Mouse (Mus musculus) midbrain, postnatal 0 days (tissue): ENCODE data around the gene Tns3. TPM values are rescaled to one million over a fixed set of nuclear protein-coding genes. Genes with fewer than 3 reads are reported as not detected.

Experiments used
- ATAC-seq: fragments of 200-750 bp; cut with Nextera tagmentation; 2 replicates; pipeline ENCODE4 v1.8.0; 2017; ENCODE audit warnings: moderate number of reproducible peaks, mild to moderate bottlenecking, moderate TSS enrichment, moderate library complexity; ENCODE audit not compliant: low FRiP score
- DNase-seq: peaks from one replicate; pipeline ENCODE4 v3.0.0-alpha.2; 2015; ENCODE audit warnings: low spot score
- H3K27ac ChIP-seq: fragments of 300-500 bp; sonication (generic); 2 replicates; pipeline ENCODE4 v1.5.1; 2014; ENCODE audit warnings: low read depth, mild to moderate bottlenecking, low read length, mixed read lengths
- H3K27me3 ChIP-seq: fragments of 300-500 bp; sonication (generic); 2 replicates; pipeline ENCODE4 v1.6.1; 2014; ENCODE audit warnings: low read length, control low read depth, mixed read lengths; ENCODE audit not compliant: insufficient read depth
- H3K36me3 ChIP-seq: fragments of 300-500 bp; sonication (generic); 2 replicates; pipeline ENCODE4 v1.6.1; 2014; ENCODE audit warnings: low read length, control low read depth, mixed read lengths; ENCODE audit not compliant: insufficient read depth
- H3K4me1 ChIP-seq: fragments of 300-500 bp; sonication (generic); 2 replicates; pipeline ENCODE4 v1.6.1; 2014; ENCODE audit warnings: mild to moderate bottlenecking, control low read depth, antibody characterized with exemption, low read length, mixed read lengths; ENCODE audit not compliant: insufficient read depth
- H3K4me2 ChIP-seq: fragments of 300-500 bp; sonication (generic); 2 replicates; pipeline ENCODE4 v1.6.1; 2014; ENCODE audit warnings: low read depth, mild to moderate bottlenecking, low read length, mixed read lengths; ENCODE audit not compliant: poor library complexity, severe bottlenecking
- H3K4me3 ChIP-seq: fragments of 300-500 bp; sonication (generic); 2 replicates; pipeline ENCODE4 v1.5.1; 2014; ENCODE audit warnings: low read depth, mild to moderate bottlenecking, low read length, moderate library complexity
- H3K9ac ChIP-seq: fragments of 300-500 bp; sonication (generic); replicated peaks from 2 replicates; pipeline ENCODE4 v1.6.1; 2014; ENCODE audit warnings: mild to moderate bottlenecking, low read length, moderate library complexity, mixed read lengths; ENCODE audit not compliant: poor library complexity, severe bottlenecking
- H3K9me3 ChIP-seq: fragments of 300-500 bp; sonication (generic); 2 replicates; pipeline ENCODE4 v1.6.1; 2016; ENCODE audit warnings: low read length, control low read depth
- CTCF ChIP-seq: IDR thresholded peaks from 2 replicates; pipeline ENCODE4 v1.5.1; 2016; ENCODE audit warnings: antibody characterized with exemption, mild to moderate bottlenecking
- WGBS: fragments of 180-500 bp; shearing (Covaris S2); extraction: QIAGEN DNeasy Blood & Tissue Kit; methylation state at CpG from one replicate; pipeline ENCODE4 v1.1.7; 2014; 5-methylcytosine and 5-hydroxymethylcytosine counted together
- polyA plus RNA-seq: library from polyadenylated mRNA; unstranded; fragments of >200 nt; fragmentation: Nextera tagmentation; extraction: Ambion mirVana; gene quantifications from 2 replicates; pipeline ENCODE4 v1.2.1, GENCODE M21; 2015
- total RNA-seq: library from RNA; depleted of rRNA; stranded (reverse); fragments of >200 nt; gene quantifications from 2 replicates; pipeline ENCODE4 v1.2.3, GENCODE M21; 2014

Tns3 gene
- total and polyA plus RNA-seq, 2 experiments from 2014 or later: 4.9 to 38.7 TPM

DNA sequence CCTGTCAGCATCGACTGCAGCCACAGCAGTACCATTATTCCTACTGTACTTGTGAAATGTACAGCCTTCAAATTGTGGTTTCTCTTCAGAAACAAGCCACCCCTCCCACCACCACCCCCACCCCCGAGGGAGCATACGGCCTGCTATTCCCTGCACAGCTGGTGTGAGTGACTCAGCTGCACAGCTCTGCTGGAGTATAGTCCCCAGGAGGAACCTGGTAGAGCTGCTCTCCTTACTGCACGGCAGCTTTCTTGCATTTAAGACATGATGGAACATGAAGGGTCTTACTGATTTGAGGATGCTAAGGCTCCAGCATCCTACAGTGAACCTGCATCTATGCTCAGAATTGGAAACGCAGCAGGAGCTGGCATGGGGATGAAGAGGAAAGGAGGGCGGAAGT lies 176.1 kb downstream of the Tns3 start:
- no peak overlapping the region for H3K27ac ChIP-seq
- H3K4me2 ChIP-seq: no peak overlapping the region
- H3K9ac ChIP-seq: no peak overlapping the region
- no peak for ATAC-seq
- no peaks in the 10 kb centered on the region for H3K9me3 ChIP-seq
- H3K4me3 ChIP-seq: no peak overlapping the region
- H3K4me1 ChIP-seq: no peaks in the 10 kb centered on the region
- no peak for DNase-seq
- H3K27me3 ChIP-seq: no peaks in the 10 kb centered on the region
- H3K36me3 ChIP-seq: no peaks in the 10 kb centered on the region
- WGBS: 81% methylated on average over 6 of the region's 6 CpGs
- no peak for TF ChIP-seq CTCF

GRCm38 (mm10) chr11:8486552-8486951 lies 177.8 kb downstream of the Tns3 start:
- H3K9me3 ChIP-seq: no peaks in the 10 kb centered on the region
- ATAC-seq: no peak
- TF ChIP-seq CTCF: no peak
- no peak overlapping the region for H3K4me3 ChIP-seq
- H3K9ac ChIP-seq: no peak overlapping the region
- no peaks in the 10 kb centered on the region for H3K4me1 ChIP-seq
- WGBS: 91% methylated on average over 4 of the region's 4 CpGs
- no peaks in the 10 kb centered on the region for H3K36me3 ChIP-seq
- H3K27me3 ChIP-seq: no peaks in the 10 kb centered on the region
- no peak for DNase-seq
- no peak overlapping the region for H3K27ac ChIP-seq
- no peak overlapping the region for H3K4me2 ChIP-seq

GRCm38 (mm10) chr11:8484538-8484937 lies 179.8 kb downstream of the Tns3 start:
- Histone ChIP-seq H3K4me2 (no peak overlapping the region), H3K4me3 (no peak overlapping the region), H3K9ac (no peak overlapping the region), H3K9me3 (no peaks in the 10 kb centered on the region), H3K27me3 (no peaks in the 10 kb centered on the region), H3K27ac (no peak overlapping the region), H3K4me1 (no peaks in the 10 kb centered on the region), H3K36me3 (no peaks in the 10 kb centered on the region)
- WGBS: 90% methylated on average over 4 of the region's 4 CpGs
- ATAC-seq (no peak), DNase-seq (no peak)
- no peak for TF ChIP-seq CTCF

- no peak for DNase-seq
- H3K9me3 ChIP-seq: no peaks in the 10 kb centered on the region
- no peaks in the 10 kb centered on the region for H3K27me3 ChIP-seq
- no peak for ATAC-seq
- no peaks in the 10 kb centered on the region for H3K36me3 ChIP-seq
- H3K27ac ChIP-seq: no peak overlapping the region
- TF ChIP-seq CTCF: no peak
- H3K9ac ChIP-seq: no peak overlapping the region
- no peak overlapping the region for H3K4me2 ChIP-seq
- no peak overlapping the region for H3K4me3 ChIP-seq
- H3K4me1 ChIP-seq: no peaks in the 10 kb centered on the region
- WGBS: 64% methylated on average over 3 of the region's 3 CpGs
These were observed 181.6 kb downstream of the Tns3 start for GRCm38 (mm10) chr11:8482721-8483120.

DNA sequence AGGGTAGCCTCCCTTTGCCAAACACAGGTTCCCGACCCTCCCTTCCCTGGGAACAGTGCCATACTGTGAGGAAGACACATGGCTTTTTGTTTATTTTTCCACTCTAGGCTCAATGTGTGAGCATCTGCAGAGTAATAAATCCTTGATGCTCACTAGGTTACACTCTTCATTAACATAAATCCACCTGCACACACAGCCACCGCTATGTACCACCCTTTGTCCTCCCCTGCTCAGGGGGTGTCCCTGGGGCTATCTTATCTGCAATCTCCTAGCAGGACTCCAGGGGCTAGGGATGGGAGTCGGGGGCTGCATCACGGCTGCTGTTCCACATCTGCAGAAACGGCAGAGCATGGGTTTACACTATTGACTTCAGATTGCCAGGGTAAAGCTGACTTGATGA lies 182.4 kb downstream of the Tns3 start:
- no peak for DNase-seq
- Histone ChIP-seq H3K4me3 (no peak overlapping the region), H3K4me1 (no peaks in the 10 kb centered on the region), H3K27ac (no peak overlapping the region), H3K36me3 (no peaks in the 10 kb centered on the region), H3K27me3 (no peaks in the 10 kb centered on the region), H3K4me2 (no peak overlapping the region), H3K9me3 (no peaks in the 10 kb centered on the region), H3K9ac (no peak overlapping the region)
- no peak for TF ChIP-seq CTCF
- WGBS: 69% methylated on average over 5 of the region's 5 CpGs
- no peak for ATAC-seq

- DNase-seq (no peak), ATAC-seq (no peak)
- Histone ChIP-seq H3K36me3 (no peaks in the 10 kb centered on the region), H3K4me2 (no peak overlapping the region), H3K9me3 (no peaks in the 10 kb centered on the region), H3K4me1 (no peaks in the 10 kb centered on the region), H3K27me3 (no peaks in the 10 kb centered on the region), H3K4me3 (no peak overlapping the region), H3K27ac (no peak overlapping the region), H3K9ac (no peak overlapping the region)
- no peak for TF ChIP-seq CTCF
- 87% methylated on average over 6 of the region's 6 CpGs for WGBS
These were observed 182.8 kb downstream of the Tns3 start for GRCm38 (mm10) chr11:8481529-8481928.

- no peak for TF ChIP-seq CTCF
- no peak overlapping the region for H3K4me2 ChIP-seq
These were observed 184.5 kb downstream of the Tns3 start for GRCm38 (mm10) chr11:8479858-8480257.

More at GRCm38 (mm10) chr11:8479858-8480257, 184.5 kb downstream of the Tns3 start:
- 85% methylated on average over 2 of the region's 2 CpGs for WGBS
- Histone ChIP-seq H3K9ac (no peak overlapping the region), H3K36me3 (no peaks in the 10 kb centered on the region), H3K27me3 (no peaks in the 10 kb centered on the region), H3K9me3 (no peaks in the 10 kb centered on the region), H3K27ac (no peak overlapping the region), H3K4me1 (no peaks in the 10 kb centered on the region), H3K4me3 (no peak overlapping the region)
- DNase-seq (no peak), ATAC-seq (no peak)
